Mouse (Mus musculus) neural tube, embryonic 10.5 days (tissue): ENCODE results near the gene Ubac1.

Experiments
- DNase-seq: peaks from one replicate; pipeline ENCODE4 v3.0.0-alpha.2; 2017; ENCODE audit warnings: low spot score; ENCODE audit errors: extremely low spot score

The Ubac1 gene

GRCm38 (mm10) chr2:26024138-26025075 lies 2.9 kb upstream of the Ubac1 start:
- DNase-seq = peak; percentile 36

GRCm38 (mm10) chr2:26022626-26023025 lies 1.1 kb upstream of the Ubac1 start:
- DNase-seq = no peak

- DNase-seq = no peak
Measured at GRCm38 (mm10) chr2:26022258-26022565, 665 bp upstream of the Ubac1 start.

- DNase-seq = no peak
Measured at GRCm38 (mm10) chr2:26020714-26021560, 610 bp downstream of the Ubac1 start.

- DNase-seq = no peak
Measured at GRCm38 (mm10) chr2:26019923-26020322, 1.6 kb downstream of the Ubac1 start.

GRCm38 (mm10) chr2:26017326-26017725 lies 4.2 kb downstream of the Ubac1 start:
- DNase-seq = no peak

GRCm38 (mm10) chr2:26013674-26014073 lies 7.9 kb downstream of the Ubac1 start:
- no peak for DNase-seq

- no peak for DNase-seq
Measured at GRCm38 (mm10) chr2:26011420-26011819, 10.1 kb downstream of the Ubac1 start.

GRCm38 (mm10) chr2:26002001-26002400 lies 19.5 kb downstream of the Ubac1 start:
- DNase-seq = no peak

GRCm38 (mm10) chr2:26001136-26001535 lies 20.4 kb downstream of the Ubac1 start:
- no peak for DNase-seq

- DNase-seq = no peak
Measured at GRCm38 (mm10) chr2:25997716-25998115, 23.8 kb downstream of the Ubac1 start.

GRCm38 (mm10) chr2:25994791-25995190 lies 26.8 kb downstream of the Ubac1 start:
- DNase-seq = no peak

GRCm38 (mm10) chr2:25992285-25992684 lies 29.3 kb downstream of the Ubac1 start:
- no peak for DNase-seq

- DNase-seq = no peak
Measured at GRCm38 (mm10) chr2:25989651-25990050, 31.9 kb downstream of the Ubac1 start.

GRCm38 (mm10) chr2:25987817-25988216 lies 33.7 kb downstream of the Ubac1 start:
- DNase-seq = no peak

- no peak for DNase-seq
Measured at GRCm38 (mm10) chr2:25986601-25987000, 34.9 kb downstream of the Ubac1 start.

- DNase-seq = peak; percentile 100
Measured at GRCm38 (mm10) chr2:25983159-25983907, 38.2 kb downstream of the Ubac1 start, which contains the start of gene Camsap1. Gene Camsap1 (minus strand): TSS chr2:25983282.

- peak; percentile 68 for DNase-seq
Measured at GRCm38 (mm10) chr2:25982426-25983091, 39.0 kb downstream of the Ubac1 start.

GRCm38 (mm10) chr2:25982052-25982425 lies 39.5 kb downstream of the Ubac1 start:
- DNase-seq = no peak

GRCm38 (mm10) chr2:25978997-25979396 lies 42.5 kb downstream of the Ubac1 start:
- DNase-seq = no peak
